Mouse (Mus musculus) bone marrow, adult 2 months (tissue): ENCODE measurements at regions not wholly inside any gene's neighbourhood (a gene's known extent, or its start where the extent isn't known, plus 50 kb on each side); places are given as distances from the start of the nearest gene placed in this dataset.

Experiments used
- CTCF ChIP-seq: fragments of 200-500 bp; IDR thresholded peaks from 2 replicates; pipeline ENCODE4 v1.5.1; 2011; ENCODE audit warnings: low read length, control low read depth; ENCODE audit not compliant: control insufficient read depth, insufficient read depth
- POLR2A ChIP-seq: fragments of 200-500 bp; IDR thresholded peaks from 2 replicates; pipeline ENCODE4 v1.6.1; 2011; ENCODE audit warnings: low read depth, mild to moderate bottlenecking, control low read depth, low read length, borderline replicate concordance; ENCODE audit not compliant: control insufficient read depth

DNA sequence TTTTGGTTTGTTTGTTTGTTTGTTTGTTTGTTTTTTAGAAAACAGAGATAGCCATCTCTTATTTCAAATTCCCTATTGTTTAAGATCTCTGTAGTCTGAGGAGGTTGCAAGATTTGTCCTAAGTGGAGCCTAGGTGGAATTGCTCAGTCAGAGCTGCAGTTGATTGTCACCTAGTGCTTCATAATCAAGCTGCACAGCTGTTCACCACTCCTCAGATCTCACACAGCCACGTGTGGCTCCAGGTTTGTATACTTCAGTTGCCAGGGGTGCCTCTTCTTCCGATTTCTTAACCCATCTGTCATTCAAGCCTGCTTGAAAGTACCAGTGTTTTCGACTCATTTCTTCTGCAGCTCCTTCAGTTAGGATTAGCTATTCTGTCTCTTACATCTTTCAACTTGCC, 342.3 kb downstream of the Foxo1 start:
- TF ChIP-seq CTCF: no peak
- no peak for TF ChIP-seq POLR2A
